Mouse (Mus musculus): Measurements from ENCODE around the gene Lurap1. TPM values are rescaled to one million over a fixed set of nuclear protein-coding genes. Genes with fewer than 3 reads are reported as not detected.

Lurap1 gene
- polyA plus RNA-seq, 1 experiment from 2014 or later = 2.8 TPM

DNA sequence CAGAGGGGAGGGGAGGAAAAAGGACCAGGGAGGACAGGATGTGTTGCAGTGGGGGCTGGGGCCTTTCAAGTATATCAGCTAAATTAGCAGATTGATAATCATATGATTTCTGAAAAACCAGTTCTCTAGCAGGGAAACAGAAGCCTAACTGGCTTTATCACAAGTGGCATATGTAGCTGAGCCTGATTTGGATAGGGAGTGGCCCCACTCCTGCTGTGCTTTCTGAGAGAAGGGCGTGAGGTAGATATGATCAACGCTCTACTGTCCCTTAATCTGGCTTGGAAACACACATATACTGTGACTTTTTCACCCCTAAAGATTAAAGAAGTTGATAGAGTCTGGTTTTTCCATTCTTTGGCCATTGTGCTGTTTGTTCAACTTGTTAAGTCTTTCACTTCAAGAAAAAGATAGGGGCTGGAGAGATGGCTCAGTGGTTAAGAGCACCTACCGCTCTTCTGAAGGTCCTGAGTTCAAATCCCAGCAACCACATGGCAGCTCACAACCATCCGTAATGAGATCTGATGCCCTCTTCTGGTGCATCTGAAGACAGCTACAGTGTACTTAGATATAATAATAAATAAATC, 25.2 kb downstream of the Lurap1 start:
- no peaks in the 10 kb centered on the region for H3K36me3 ChIP-seq (ENCODE audit: insufficient read depth, low read length)
- no peak overlapping the region for H3K9ac ChIP-seq (replicated peaks; ENCODE audit: low read depth)
- H3K27ac ChIP-seq (ENCODE audit: low read length) = no peak overlapping the region
- ATAC-seq (no peak), DNase-seq (ENCODE audit: low spot score) (no peak)
- 75% methylated on average over 4 of the region's 4 CpGs for WGBS
- H3K4me1 ChIP-seq (ENCODE audit: insufficient read depth, low read depth, low read length) = peaks cover 3% of the 10 kb centered on the region; the same call in 1 of the 2 replicates
- H3K4me2 ChIP-seq (replicated peaks; ENCODE audit: low read depth, low read length) = no peak overlapping the region
- H3K9me3 ChIP-seq (ENCODE audit: low read length) = no peaks in the 10 kb centered on the region
- no peak overlapping the region for H3K4me3 ChIP-seq (ENCODE audit: low read depth, low read length)
- TF ChIP-seq CTCF (IDR thresholded peaks at IDR 0.05) = no peak
- H3K27me3 ChIP-seq (replicated peaks; ENCODE audit: insufficient read depth, low read length) = no peaks in the 10 kb centered on the region

DNA sequence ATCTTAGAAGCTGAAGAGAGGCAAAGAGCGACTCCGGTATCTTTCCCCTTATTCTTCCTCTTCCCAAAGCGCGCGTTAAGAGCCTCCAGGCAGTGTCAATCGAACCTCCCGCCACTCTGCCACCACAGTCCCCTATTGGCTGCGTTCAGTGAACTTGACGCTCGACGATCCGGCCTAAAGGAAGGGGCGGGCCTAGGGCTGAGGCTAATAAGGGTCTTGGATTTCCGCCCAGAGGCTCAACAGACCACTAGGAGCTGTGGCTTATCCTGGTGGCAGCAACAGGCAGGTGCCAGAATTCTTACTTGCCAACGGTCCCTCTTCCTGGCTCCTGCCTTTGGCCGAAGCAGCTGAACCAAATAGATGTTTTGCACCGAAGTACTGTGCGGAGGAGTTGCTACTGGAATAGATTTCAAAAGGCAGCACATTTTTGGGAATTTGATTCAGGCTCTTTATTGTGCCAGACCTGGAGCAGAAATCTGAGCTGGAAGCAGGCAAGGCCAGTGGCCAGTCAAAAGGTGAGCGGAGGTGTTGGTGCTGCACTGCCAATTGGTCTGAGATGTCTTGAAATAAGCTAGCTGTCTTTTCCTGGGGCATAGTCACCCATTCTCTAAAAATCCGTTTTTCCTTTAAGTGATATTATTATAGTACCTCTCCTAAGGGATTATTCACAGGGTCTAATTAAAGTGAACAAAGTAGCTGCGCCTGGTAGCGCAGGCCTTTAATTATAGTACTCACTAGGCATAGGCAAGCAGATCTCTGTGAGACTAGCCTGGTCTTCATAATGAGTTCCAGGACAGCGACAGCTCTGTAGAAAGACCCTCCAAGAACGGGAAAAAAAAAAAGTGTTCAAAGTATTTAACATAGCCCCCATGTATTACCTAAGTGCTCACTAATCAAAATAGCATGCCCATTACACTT, 27.3 kb downstream of the Lurap1 start, which contains the start of the genes Rad54l and Pomgnt1:
TSS of gene Rad54l (minus strand) at position 89 of the 918 bp plus-strand sequence.
TSS of gene Pomgnt1 (plus strand) at position 239 of the 918 bp plus-strand sequence.
- Histone ChIP-seq H3K4me3 (ENCODE audit: low read depth, low read length) (peak within 1 kb of the TSS; percentile 39), H3K4me1 (ENCODE audit: insufficient read depth, low read depth, low read length) (peaks cover 3% of the 10 kb centered on the region; the same call in 1 of the 2 replicates), H3K9me3 (ENCODE audit: low read length) (no peaks in the 10 kb centered on the region), H3K4me2 (replicated peaks; ENCODE audit: low read depth, low read length) (peak within 1 kb of the TSS; percentile 56), H3K36me3 (ENCODE audit: insufficient read depth, low read length) (no peaks in the 10 kb centered on the region), H3K27me3 (replicated peaks; ENCODE audit: insufficient read depth, low read length) (no peaks in the 10 kb centered on the region), H3K9ac (replicated peaks; ENCODE audit: low read depth) (0 out of 2 replicates have a peak within 1 kb of the TSS, but pooled peaks have one; percentile 16), H3K27ac (ENCODE audit: low read length) (0 out of 2 replicates have a peak within 1 kb of the TSS, but pooled peaks have one; percentile 39)
- ATAC-seq (peak; percentile 99), DNase-seq (ENCODE audit: low spot score) (peak; percentile 96)
- TF ChIP-seq CTCF (IDR thresholded peaks at IDR 0.05) (peak; percentile 56), EP300 (IDR thresholded peaks at IDR 0.05) (no peak)
- 4% methylated on average over 24 of the region's 24 CpGs for WGBS

DNA sequence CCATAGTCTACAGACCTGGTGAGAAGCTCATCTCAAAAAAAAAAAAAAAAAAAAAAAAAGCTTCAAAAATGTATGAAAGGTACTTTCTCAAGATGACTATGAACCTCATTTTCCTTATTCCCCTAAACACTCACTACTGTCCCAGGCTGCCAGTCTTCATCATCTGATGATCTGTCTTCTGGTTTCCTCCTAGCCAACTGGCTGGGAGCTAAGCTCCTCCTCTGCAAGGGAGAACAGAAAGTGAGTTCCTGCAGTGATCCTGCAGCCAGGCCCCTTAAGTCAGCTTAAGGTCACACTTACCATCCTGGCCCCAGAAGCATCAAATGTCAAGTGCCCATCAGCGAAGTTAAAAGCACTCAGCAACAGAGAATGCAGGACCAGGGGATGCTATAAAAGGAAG, 28.4 kb downstream of the Lurap1 start:
- Histone ChIP-seq H3K27ac (ENCODE audit: low read length) (no peak overlapping the region), H3K4me1 (ENCODE audit: insufficient read depth, low read depth, low read length) (peaks cover 3% of the 10 kb centered on the region; the same call in 1 of the 2 replicates), H3K36me3 (ENCODE audit: insufficient read depth, low read length) (no peaks in the 10 kb centered on the region), H3K9ac (replicated peaks; ENCODE audit: low read depth) (no peak overlapping the region), H3K4me3 (ENCODE audit: low read depth, low read length) (no peak overlapping the region), H3K27me3 (replicated peaks; ENCODE audit: insufficient read depth, low read length) (no peaks in the 10 kb centered on the region), H3K9me3 (ENCODE audit: low read length) (no peaks in the 10 kb centered on the region), H3K4me2 (replicated peaks; ENCODE audit: low read depth, low read length) (peak overlapping the region; percentile 56; the same call in 1 of the 2 replicates)
- no peak for DNase-seq (ENCODE audit: low spot score)
- WGBS = 0% methylated on average over 1 of the region's 1 CpGs
- TF ChIP-seq EP300 (IDR thresholded peaks at IDR 0.05) (no peak), CTCF (IDR thresholded peaks at IDR 0.05) (no peak)
- no peak for ATAC-seq

GRCm38 (mm10) chr4:116111486-116111885, 39.7 kb downstream of the Lurap1 start:
- H3K27me3 ChIP-seq (replicated peaks; ENCODE audit: insufficient read depth, low read length) = no peaks in the 10 kb centered on the region
- WGBS = 92% methylated on average over 2 of the region's 2 CpGs
- TF ChIP-seq EP300 (IDR thresholded peaks at IDR 0.05) (no peak), CTCF (IDR thresholded peaks at IDR 0.05) (no peak)
- H3K27ac ChIP-seq (ENCODE audit: low read length) = no peak overlapping the region
- no peaks in the 10 kb centered on the region for H3K9me3 ChIP-seq (ENCODE audit: low read length)
- H3K4me2 ChIP-seq (replicated peaks; ENCODE audit: low read depth, low read length) = no peak overlapping the region
- ATAC-seq (no peak), DNase-seq (ENCODE audit: low spot score) (no peak)
- no peak overlapping the region for H3K9ac ChIP-seq (replicated peaks; ENCODE audit: low read depth)
- H3K4me3 ChIP-seq (ENCODE audit: low read depth, low read length) = no peak overlapping the region
- no peaks in the 10 kb centered on the region for H3K36me3 ChIP-seq (ENCODE audit: insufficient read depth, low read length)
- no peaks in the 10 kb centered on the region for H3K4me1 ChIP-seq (ENCODE audit: insufficient read depth, low read depth, low read length)

DNA sequence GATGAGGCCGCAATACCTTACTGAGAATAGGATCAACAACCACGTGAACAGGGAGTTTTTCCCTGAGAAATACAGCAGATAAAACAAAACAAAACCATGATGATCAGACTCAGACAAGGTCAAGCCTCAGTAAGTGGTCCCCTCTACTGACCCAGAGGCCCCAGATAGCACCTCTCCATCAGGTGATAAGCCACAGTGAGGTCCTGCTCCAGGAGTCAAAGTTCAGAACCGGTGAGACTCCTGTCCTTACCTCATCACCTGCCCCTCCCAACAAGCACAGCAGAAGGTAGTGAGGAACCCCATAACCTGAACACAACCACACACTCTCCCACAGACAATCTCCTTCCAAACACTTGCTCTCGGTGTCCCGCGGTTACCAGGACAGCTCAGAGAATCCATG, 40.4 kb downstream of the Lurap1 start:
- TF ChIP-seq EP300 (IDR thresholded peaks at IDR 0.05) = no peak
- no peak for TF ChIP-seq CTCF (IDR thresholded peaks at IDR 0.05)
- Histone ChIP-seq H3K4me3 (ENCODE audit: low read depth, low read length) (no peak overlapping the region), H3K27ac (ENCODE audit: low read length) (no peak overlapping the region), H3K27me3 (replicated peaks; ENCODE audit: insufficient read depth, low read length) (no peaks in the 10 kb centered on the region), H3K4me2 (replicated peaks; ENCODE audit: low read depth, low read length) (no peak overlapping the region), H3K36me3 (ENCODE audit: insufficient read depth, low read length) (no peaks in the 10 kb centered on the region), H3K4me1 (ENCODE audit: insufficient read depth, low read depth, low read length) (no peaks in the 10 kb centered on the region), H3K9ac (replicated peaks; ENCODE audit: low read depth) (no peak overlapping the region), H3K9me3 (ENCODE audit: low read length) (no peaks in the 10 kb centered on the region)
- WGBS = 95% methylated on average over 6 of the region's 6 CpGs
- ATAC-seq (no peak), DNase-seq (ENCODE audit: low spot score) (no peak)

DNA sequence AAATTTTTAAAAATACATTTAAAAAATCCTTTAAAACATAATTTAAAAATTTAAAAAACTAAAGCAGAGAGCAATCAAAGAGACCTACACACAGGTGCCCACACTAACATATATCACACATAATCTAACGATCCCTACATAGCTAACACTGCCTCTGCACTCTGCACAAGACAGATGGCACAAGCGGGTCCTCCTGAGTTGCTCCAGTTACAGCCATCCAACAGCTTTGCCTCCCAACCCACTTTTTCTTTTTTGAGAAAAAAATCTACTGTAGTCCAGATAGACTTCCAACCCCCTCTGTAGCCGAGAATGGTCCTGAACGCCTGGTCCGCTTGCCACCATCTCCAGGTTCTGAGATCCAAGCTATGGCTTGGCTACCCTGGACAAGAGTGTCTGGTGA, 45.9 kb downstream of the Lurap1 start:
- Histone ChIP-seq H3K27ac (ENCODE audit: low read length) (no peak overlapping the region), H3K36me3 (ENCODE audit: insufficient read depth, low read length) (no peaks in the 10 kb centered on the region), H3K9me3 (ENCODE audit: low read length) (no peaks in the 10 kb centered on the region), H3K4me1 (ENCODE audit: insufficient read depth, low read depth, low read length) (no peaks in the 10 kb centered on the region), H3K4me2 (replicated peaks; ENCODE audit: low read depth, low read length) (no peak overlapping the region), H3K9ac (replicated peaks; ENCODE audit: low read depth) (no peak overlapping the region), H3K27me3 (replicated peaks; ENCODE audit: insufficient read depth, low read length) (no peaks in the 10 kb centered on the region), H3K4me3 (ENCODE audit: low read depth, low read length) (no peak overlapping the region)
- whole genome bisulfite sequencing = 95% methylated on average over 5 of the region's 5 CpGs
- TF ChIP-seq EP300 (IDR thresholded peaks at IDR 0.05) (no peak), CTCF (IDR thresholded peaks at IDR 0.05) (no peak)
- DNase-seq (ENCODE audit: low spot score) (no peak), ATAC-seq (no peak)

Measured in lung, postnatal 0 days (tissue).